13 mouse cellular contexts compared by ENCODE assay signal in genomic region chr16:86586044-86586443, GRCm38 (mm10).
A peak's percentile ranks its signal among the peaks of the same experiment; 100 is the strongest.
DNase-seq lines count a peak whose midpoint lies in the region; TF ChIP-seq lines count a peak whose summit lies in the region.
"Had no signal": no experiment of that assay in that cellular context is flagged by ENCODE, and none has a peak within 500 bp of the region (broad histone marks: within the 10 kb centered on the region; RNA-seq: fewer than 3 reads in every experiment).

No protein-coding gene starts in this region.

- peak; percentile 92 for DNase-seq in heart, adult 11 months
- no peak for DNase-seq in heart, embryonic 10.5 days (ENCODE audit: low spot score)
- DNase-seq in urinary bladder, postnatal 25 days (ENCODE audit: low spot score) = peak; percentile 5
- DNase-seq in urinary bladder, adult 2 months (ENCODE audit: low spot score) = no peak
- DNase-seq in heart, postnatal 25 days (ENCODE audit: low spot score) = peak; percentile 4
- no peak for DNase-seq in left cerebral cortex, adult 18-20 months (ENCODE audit: low spot score in 2 of 2)
- DNase-seq in cerebellum, adult 2 months = no peak
- DNase-seq: kidney, adult 11 months; right cerebral cortex, postnatal 25 days; thymus, postnatal 4 days had no signal

- no peak overlapping the region for H3K4me3 ChIP-seq in heart, embryonic 10.5 days
- no peak overlapping the region for H3K4me3 ChIP-seq in myocyte
- H3K4me3 ChIP-seq in cerebellum, adult 2 months (replicated peaks; ENCODE audit: insufficient read depth, low read depth, low read length) = no peak overlapping the region
- H3K4me3 ChIP-seq: erythroblast, embryonic 14.5 days; limb, embryonic 15.5 days had no signal

- no peak overlapping the region for H3K4me2 ChIP-seq in myocyte (ENCODE audit: low read depth)
- H3K4me2 ChIP-seq: limb, embryonic 15.5 days had no signal

- intact Hi-C loops in heart, postnatal 25 days (cut with DNase I) = no loop called here

- no peak overlapping the region for H3ac ChIP-seq in myocyte (ENCODE audit: control insufficient read depth, insufficient read length)

- H3K4me1 ChIP-seq in heart, embryonic 10.5 days = no peaks in the 10 kb centered on the region
- H3K4me1 ChIP-seq in cerebellum, adult 2 months (ENCODE audit: control insufficient read depth, insufficient read depth, low read length) = no peaks in the 10 kb centered on the region
- H3K4me1 ChIP-seq: limb, embryonic 15.5 days had no signal

- no peak overlapping the region for H3K27ac ChIP-seq in heart, embryonic 10.5 days
- no peak overlapping the region for H3K27ac ChIP-seq in cerebellum, adult 2 months (ENCODE audit: insufficient read depth, low read length)
- H3K27ac ChIP-seq: limb, embryonic 15.5 days had no signal

- TF ChIP-seq POLR2A in myocyte (IDR thresholded peaks at IDR 0.05; ENCODE audit: insufficient read length, low read depth) = no peak
- no peak for TF ChIP-seq POLR2A in cerebellum, adult 2 months (IDR thresholded peaks at IDR 0.05; ENCODE audit: borderline replicate concordance, insufficient read depth, low read length)

- no peaks in the 10 kb centered on the region for H3K27me3 ChIP-seq in heart, embryonic 10.5 days (ENCODE audit: insufficient read depth, poor library complexity, severe bottlenecking)
- H3K27me3 ChIP-seq in myocyte (ENCODE audit: control insufficient read depth, insufficient read depth, insufficient read length) = no peaks in the 10 kb centered on the region
- no peaks in the 10 kb centered on the region for H3K27me3 ChIP-seq in cerebellum, adult 2 months (ENCODE audit: control insufficient read depth, insufficient read depth, low read length)
- H3K27me3 ChIP-seq: limb, embryonic 15.5 days had no signal

- TF ChIP-seq CTCF in cerebellum, adult 2 months (IDR thresholded peaks at IDR 0.05; ENCODE audit: borderline replicate concordance, insufficient read depth, low read depth, low read length) = no peak

- H3K79me2 ChIP-seq in myocyte (ENCODE audit: control insufficient read depth, insufficient read depth) = no peaks in the 10 kb centered on the region

- no peaks in the 10 kb centered on the region for H3K9me3 ChIP-seq in heart, embryonic 10.5 days
- H3K9me3 ChIP-seq: limb, embryonic 15.5 days had no signal

- no peaks in the 10 kb centered on the region for H3K36me3 ChIP-seq in heart, embryonic 10.5 days
- H3K36me3 ChIP-seq in myocyte (ENCODE audit: control insufficient read depth, insufficient read depth) = no peaks in the 10 kb centered on the region
- H3K36me3 ChIP-seq: limb, embryonic 15.5 days had no signal

- 87% methylated on average over 4 of the region's 4 CpGs for WGBS in heart, embryonic 10.5 days
- WGBS in cerebellum, adult 2 months = 60% methylated on average over 4 of the region's 4 CpGs

TF ChIP-seq in myocyte, 11 proteins besides CTCF, POLR2A, EP300 and RAD21:
- TF ChIP-seq USF1 (IDR thresholded peaks at IDR 0.05; ENCODE audit: low read depth) (no peak), MYOD1 (IDR thresholded peaks at IDR 0.05; ENCODE audit: control insufficient read depth in 1 of 3, insufficient read length in 2 of 3, low read depth in 2 of 3) (no peak), MAX (IDR thresholded peaks at IDR 0.05; ENCODE audit: low read depth) (no peak), CEBPB (IDR thresholded peaks at IDR 0.05; ENCODE audit: insufficient read depth, poor library complexity, severe bottlenecking) (peak; percentile 96), REST (IDR thresholded peaks at IDR 0.05; ENCODE audit: insufficient read depth, insufficient read length) (no peak)

Comparison
In these comparisons a context has a peak if more than half of its experiments do, and no peak if none do; other contexts are left out.
1. DNase-seq: peak in heart, adult 11 months (single experiment), urinary bladder, postnatal 25 days (single experiment) and heart, postnatal 25 days (single experiment); none in heart, embryonic 10.5 days (single experiment), urinary bladder, adult 2 months (single experiment), left cerebral cortex, adult 18-20 months (0 of 2) and cerebellum, adult 2 months (0 of 2).